Mouse (Mus musculus): ENCODE measurements around the gene Mob1b. TPM values are rescaled to one million over a fixed set of nuclear protein-coding genes. Genes with fewer than 3 reads are reported as not detected.

Gene Mob1b
- total and polyA plus RNA-seq, 3 experiments = 12.2 to 14.0 TPM; not detected in 1

- Histone ChIP-seq H3K27me3 (ENCODE audit: control insufficient read depth in 1 of 2, insufficient read depth in 2 of 2, low read length in 2 of 2) (peaks cover 0 to 3% of the 10 kb centered on the region in 2 experiments; a peak in 3 of 4 replicates), H3K4me1 (ENCODE audit: control insufficient read depth in 1 of 2, insufficient read depth in 2 of 2, low read length in 2 of 2) (no peaks in the 10 kb centered on the region), H3K36me3 (ENCODE audit: control insufficient read depth in 1 of 2, insufficient read depth in 2 of 2, low read length in 2 of 2) (no peaks in the 10 kb centered on the region), H3K9ac (ENCODE audit: control insufficient read depth, low read depth, low read length, poor library complexity, severe bottlenecking) (no peak overlapping the region), H3K79me2 (ENCODE audit: control insufficient read depth, insufficient read depth, low read length, poor library complexity) (no peaks in the 10 kb centered on the region), H3K4me3 (ENCODE audit: control insufficient read depth in 1 of 2, insufficient read depth in 1 of 2, low read depth in 2 of 2, low read length in 2 of 2) (no peak overlapping the region), H3K27ac (ENCODE audit: control insufficient read depth, low read depth, low read length) (no peak overlapping the region), H3K9me3 (replicated peaks; ENCODE audit: insufficient read depth, low read length) (no peaks in the 10 kb centered on the region)
- TF ChIP-seq BHLHE40 (IDR thresholded peaks at IDR 0.05; ENCODE audit: borderline replicate concordance, low read depth, low read length) (no peak), UBTF (IDR thresholded peaks at IDR 0.05; ENCODE audit: borderline replicate concordance, insufficient read depth, low read depth, low read length) (no peak)
- no peak for DNase-seq (ENCODE audit: low read depth, low spot score)
These were observed 73.0 kb downstream of the Mob1b start for GRCm38 (mm10) chr5:88793676-88794075.

DNA sequence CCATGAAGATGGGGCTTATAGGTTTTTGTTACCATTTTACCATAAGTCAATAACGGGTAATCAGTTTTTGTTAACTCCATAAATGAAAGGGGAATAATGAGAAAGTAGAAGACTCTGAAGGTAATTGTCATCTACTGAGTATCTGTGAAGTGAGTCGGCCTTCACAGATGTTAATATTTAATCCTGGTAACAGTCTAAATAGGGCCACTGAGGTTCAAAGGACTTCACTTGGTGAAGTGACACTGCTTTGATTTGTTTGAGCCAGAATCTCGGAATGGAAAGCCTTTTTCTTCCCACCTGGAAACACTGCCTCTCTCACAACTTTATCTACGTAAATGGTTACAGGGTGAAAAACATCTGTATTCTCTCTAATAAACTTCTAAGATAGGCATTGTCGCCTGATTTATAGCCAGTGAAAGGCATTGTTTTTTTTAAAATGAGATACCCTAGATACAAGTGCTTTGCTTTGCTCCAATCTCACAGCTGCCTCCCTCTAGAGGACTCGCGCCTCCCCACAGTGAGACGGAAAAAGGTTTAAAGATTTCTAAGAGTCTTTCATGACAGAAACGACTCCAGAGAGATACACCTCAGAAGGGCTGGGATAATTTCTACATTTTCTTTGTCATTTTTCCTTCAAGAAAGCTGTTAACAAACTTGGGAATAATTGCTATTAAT is 75.4 kb downstream of the Mob1b start:
- Histone ChIP-seq H3K27me3 (ENCODE audit: control insufficient read depth in 1 of 2, insufficient read depth in 2 of 2, low read length in 2 of 2) (peaks cover 0 to 3% of the 10 kb centered on the region in 2 experiments; a peak in 3 of 4 replicates), H3K9me3 (replicated peaks; ENCODE audit: insufficient read depth, low read length) (no peaks in the 10 kb centered on the region), H3K36me3 (ENCODE audit: control insufficient read depth in 1 of 2, insufficient read depth in 2 of 2, low read length in 2 of 2) (no peaks in the 10 kb centered on the region), H3K4me3 (ENCODE audit: control insufficient read depth in 1 of 2, insufficient read depth in 1 of 2, low read depth in 2 of 2, low read length in 2 of 2) (no peak overlapping the region), H3K9ac (ENCODE audit: control insufficient read depth, low read depth, low read length, poor library complexity, severe bottlenecking) (no peak overlapping the region), H3K4me1 (ENCODE audit: control insufficient read depth in 1 of 2, insufficient read depth in 2 of 2, low read length in 2 of 2) (no peaks in the 10 kb centered on the region), H3K27ac (ENCODE audit: control insufficient read depth, low read depth, low read length) (no peak overlapping the region), H3K79me2 (ENCODE audit: control insufficient read depth, insufficient read depth, low read length, poor library complexity) (no peaks in the 10 kb centered on the region)
- TF ChIP-seq MYC (IDR thresholded peaks at IDR 0.05; ENCODE audit: low read depth, low read length) (no peak), NRF1 (IDR thresholded peaks at IDR 0.05; ENCODE audit: insufficient read depth, low read depth, low read length, poor library complexity, severe bottlenecking) (no peak), TAL1 (IDR thresholded peaks at IDR 0.05; ENCODE audit: low read length) (no peak), EP300 (IDR thresholded peaks at IDR 0.05; ENCODE audit: low read depth in 1 of 2, low read length in 2 of 2) (no peak), BHLHE40 (IDR thresholded peaks at IDR 0.05; ENCODE audit: borderline replicate concordance, low read depth, low read length) (no peak), CTCF (IDR thresholded peaks at IDR 0.05 in 2 of 3, conservative IDR thresholded peaks at IDR 0.05 in 1 of 3; ENCODE audit: control insufficient read depth in 1 of 3, insufficient read depth in 1 of 3, low read depth in 2 of 3, low read length in 3 of 3, poor library complexity in 1 of 3, severe bottlenecking in 1 of 3) (no peak), KAT2A (conservative IDR thresholded peaks at IDR 0.05; ENCODE audit: low read depth, low read length) (no peak), HCFC1 (IDR thresholded peaks at IDR 0.05; ENCODE audit: low read depth, low read length) (no peak), MAX (IDR thresholded peaks at IDR 0.05; ENCODE audit: low read length) (no peak), SMC3 (IDR thresholded peaks at IDR 0.05; ENCODE audit: low read depth, low read length) (no peak), MXI1 (IDR thresholded peaks at IDR 0.05; ENCODE audit: low read depth, low read length) (no peak), MEF2A (IDR thresholded peaks at IDR 0.05; ENCODE audit: extremely low read depth, insufficient replicate concordance, low read depth, low read length, poor library complexity, severe bottlenecking) (no peak), POLR2AphosphoS5 (IDR thresholded peaks at IDR 0.05; ENCODE audit: borderline replicate concordance, low read depth, low read length) (no peak), RAD21 (IDR thresholded peaks at IDR 0.05; ENCODE audit: low read depth, low read length) (no peak), USF1 (IDR thresholded peaks at IDR 0.05; ENCODE audit: low read depth, low read length) (no peak), CHD1 (IDR thresholded peaks at IDR 0.05; ENCODE audit: low read depth, low read length) (no peak), USF2 (IDR thresholded peaks at IDR 0.05; ENCODE audit: borderline replicate concordance in 1 of 2, insufficient read depth in 1 of 2, low read depth in 1 of 2, low read length in 2 of 2) (no peak), ETS1 (IDR thresholded peaks at IDR 0.05; ENCODE audit: low read depth, low read length) (no peak)
- DNase-seq (ENCODE audit: low read depth, low spot score) = no peak

Data from MEL (cell line).